Mouse (Mus musculus) liver, adult 2 months (tissue): Measurements from ENCODE around the gene Golph3.

Experiments used
- CTCF ChIP-seq: fragments of 200-500 bp; IDR thresholded peaks from 2 replicates; pipeline ENCODE4 v1.5.1; 2011; ENCODE audit warnings: low read depth, low read length, control low read depth
- POLR2A ChIP-seq: fragments of 200-500 bp; IDR thresholded peaks from 2 replicates; pipeline ENCODE4 v1.6.1; 2011; ENCODE audit warnings: low read length, control low read depth; ENCODE audit not compliant: insufficient read depth; ENCODE audit errors: extremely low read depth

DNA sequence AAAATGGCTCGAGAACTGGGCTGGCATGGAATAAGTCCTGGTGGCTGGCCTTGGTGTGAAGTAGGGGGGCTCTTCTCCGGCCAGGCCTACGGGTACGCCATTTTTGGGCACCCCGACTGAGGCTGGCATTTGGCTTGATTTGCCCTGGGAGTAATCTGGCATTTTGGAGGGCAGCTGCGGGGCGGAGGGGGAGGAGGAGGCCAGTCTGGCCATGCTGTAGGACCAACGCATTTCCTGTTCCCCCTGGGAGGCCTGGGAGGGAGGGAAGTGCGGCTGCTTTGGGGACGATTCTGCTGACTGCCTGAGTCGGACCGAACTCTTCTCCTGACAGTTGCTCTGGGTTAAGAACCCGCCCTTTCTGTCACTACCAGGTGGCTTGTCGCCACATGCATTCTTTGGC, 52.2 kb downstream of the Golph3 start:
- TF ChIP-seq CTCF (no peak), POLR2A (no peak)
